Mouse (Mus musculus): ENCODE data around the gene 1810055G02Rik.

1810055G02Rik gene

GRCm38 (mm10) chr19:3695006-3695405, 13.1 kb upstream of the 1810055G02Rik start:
- DNase-seq (ENCODE audit: extremely low spot score, low spot score), result no peak

GRCm38 (mm10) chr19:3695471-3695870, 12.6 kb upstream of the 1810055G02Rik start:
- no peak for DNase-seq (ENCODE audit: extremely low spot score, low spot score)

- no peak for DNase-seq (ENCODE audit: extremely low spot score, low spot score)
Observed at GRCm38 (mm10) chr19:3695976-3696375, 12.1 kb upstream of the 1810055G02Rik start.

GRCm38 (mm10) chr19:3698035-3698434, 10.1 kb upstream of the 1810055G02Rik start:
- no peak for DNase-seq (ENCODE audit: extremely low spot score, low spot score)

- DNase-seq (ENCODE audit: extremely low spot score, low spot score), result peak; percentile 85
Observed at GRCm38 (mm10) chr19:3699508-3700438, 8.3 kb upstream of the 1810055G02Rik start.

GRCm38 (mm10) chr19:3702460-3702859, 5.6 kb upstream of the 1810055G02Rik start:
- DNase-seq (ENCODE audit: extremely low spot score, low spot score), result no peak

GRCm38 (mm10) chr19:3706258-3706657, 1.8 kb upstream of the 1810055G02Rik start:
- DNase-seq (ENCODE audit: extremely low spot score, low spot score), result no peak

- DNase-seq (ENCODE audit: extremely low spot score, low spot score), result no peak
Observed at GRCm38 (mm10) chr19:3707553-3707952, 540 bp upstream of the 1810055G02Rik start.

- no peak for DNase-seq (ENCODE audit: extremely low spot score, low spot score)
Observed at GRCm38 (mm10) chr19:3709013-3709787, 1.1 kb downstream of the 1810055G02Rik start.

GRCm38 (mm10) chr19:3710436-3710835, 2.3 kb downstream of the 1810055G02Rik start:
- DNase-seq (ENCODE audit: extremely low spot score, low spot score), result no peak

GRCm38 (mm10) chr19:3714381-3714780, 6.3 kb downstream of the 1810055G02Rik start:
- no peak for DNase-seq (ENCODE audit: extremely low spot score, low spot score)

- peak; percentile 66 for DNase-seq (ENCODE audit: extremely low spot score, low spot score)
Observed at GRCm38 (mm10) chr19:3718481-3719361, 10.6 kb downstream of the 1810055G02Rik start.

GRCm38 (mm10) chr19:3719362-3719891, 11.3 kb downstream of the 1810055G02Rik start:
- DNase-seq (ENCODE audit: extremely low spot score, low spot score), result no peak

GRCm38 (mm10) chr19:3723170-3723569, 15.1 kb downstream of the 1810055G02Rik start:
- DNase-seq (ENCODE audit: extremely low spot score, low spot score), result no peak

GRCm38 (mm10) chr19:3723904-3724303, 15.8 kb downstream of the 1810055G02Rik start:
- DNase-seq (ENCODE audit: extremely low spot score, low spot score), result peak; percentile 41

- DNase-seq (ENCODE audit: extremely low spot score, low spot score), result peak; percentile 66
Observed at GRCm38 (mm10) chr19:3724779-3725178, 16.7 kb downstream of the 1810055G02Rik start.

- DNase-seq (ENCODE audit: extremely low spot score, low spot score), result no peak
Observed at GRCm38 (mm10) chr19:3728901-3729300, 20.8 kb downstream of the 1810055G02Rik start.

GRCm38 (mm10) chr19:3730781-3731646, 22.9 kb downstream of the 1810055G02Rik start:
- DNase-seq (ENCODE audit: extremely low spot score, low spot score), result no peak

- no peak for DNase-seq (ENCODE audit: extremely low spot score, low spot score)
Observed at GRCm38 (mm10) chr19:3736001-3736400, 27.9 kb downstream of the 1810055G02Rik start.

GRCm38 (mm10) chr19:3739650-3740049, 31.6 kb downstream of the 1810055G02Rik start:
- DNase-seq (ENCODE audit: extremely low spot score, low spot score), result no peak
